Comparison of ENCODE assay signal across 9 mouse cellular contexts in the genomic region with DNA sequence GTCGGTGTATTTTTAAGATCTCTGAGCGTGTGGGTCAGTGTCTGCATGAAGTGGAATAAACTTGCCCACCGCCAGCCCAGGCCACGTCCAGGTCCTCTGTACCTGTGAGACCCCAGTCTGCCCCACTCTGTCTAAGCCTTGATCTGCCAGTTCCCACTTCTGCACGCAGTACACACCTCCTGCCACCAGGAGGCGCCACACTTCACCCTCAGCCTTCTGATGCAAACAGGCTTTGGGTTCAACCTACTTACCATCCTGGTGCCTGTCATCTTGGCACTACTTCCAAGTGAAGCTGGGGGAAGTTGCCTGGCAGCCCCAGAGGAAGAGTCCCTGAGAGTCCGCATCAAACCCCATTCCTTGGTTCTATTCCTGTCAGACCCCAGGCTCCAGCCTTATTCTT. TPM values are rescaled to one million over a fixed set of nuclear protein-coding genes. Genes with fewer than 3 reads are reported as not detected.
DNase-seq lines count a peak whose midpoint lies in the region; ATAC-seq and TF ChIP-seq lines count a peak whose summit lies in the region.
"Had no signal": no experiment of that assay in that cellular context is flagged by ENCODE, and none has a peak within 500 bp of the region (broad histone marks: within the 10 kb centered on the region; RNA-seq: fewer than 3 reads in every experiment).

No protein-coding gene starts in this region.

- WGBS in hindbrain, embryonic 11.5 days = 54% methylated on average over 7 of the region's 7 CpGs
- WGBS in hindbrain, embryonic 13.5 days = 59% methylated on average over 7 of the region's 7 CpGs

- H3K4me1 ChIP-seq in hindbrain, embryonic 11.5 days (replicated peaks; ENCODE audit: control insufficient read depth, insufficient read depth, low read length) = no peaks in the 10 kb centered on the region
- H3K4me1 ChIP-seq in hindbrain, embryonic 13.5 days (replicated peaks) = no peaks in the 10 kb centered on the region
- peaks cover 8% of the 10 kb centered on the region for H3K4me1 ChIP-seq in G1E (ENCODE audit: insufficient read depth, low read depth, low read length)
- H3K4me1 ChIP-seq: embryonic facial prominence, embryonic 13.5 days had no signal

- no peaks in the 10 kb centered on the region for H3K9me3 ChIP-seq in hindbrain, embryonic 11.5 days (ENCODE audit: control insufficient read depth, low read length)
- no peaks in the 10 kb centered on the region for H3K9me3 ChIP-seq in hindbrain, embryonic 13.5 days
- H3K9me3 ChIP-seq in G1E (replicated peaks) = 0 out of 2 replicates have a peak, but pooled peaks cover 2% of the 10 kb centered on the region

- H3K4me2 ChIP-seq in hindbrain, embryonic 11.5 days (replicated peaks; ENCODE audit: low read depth, low read length) = no peak overlapping the region
- H3K4me2 ChIP-seq in hindbrain, embryonic 13.5 days = no peak overlapping the region
- H3K4me2 ChIP-seq: embryonic facial prominence, embryonic 13.5 days had no signal

- peaks cover 7% of the 10 kb centered on the region; the same call in 1 of the 2 replicates for H3K36me3 ChIP-seq in hindbrain, embryonic 11.5 days (ENCODE audit: control insufficient read depth, insufficient read depth, low read length)
- peaks cover 51% of the 10 kb centered on the region for H3K36me3 ChIP-seq in hindbrain, embryonic 13.5 days
- H3K36me3 ChIP-seq in G1E (replicated peaks) = peaks cover 57% of the 10 kb centered on the region

- H3K27me3 ChIP-seq in hindbrain, embryonic 11.5 days (ENCODE audit: control insufficient read depth, insufficient read depth, low read length) = no peaks in the 10 kb centered on the region
- peaks cover 2% of the 10 kb centered on the region; the same call in 1 of the 2 replicates for H3K27me3 ChIP-seq in hindbrain, embryonic 13.5 days
- H3K27me3 ChIP-seq in G1E (ENCODE audit: insufficient read depth, low read length) = peaks cover 14% of the 10 kb centered on the region; the same call in 1 of the 2 replicates
- H3K27me3 ChIP-seq: embryonic facial prominence, embryonic 13.5 days had no signal

- TF ChIP-seq CTCF in G1E (IDR thresholded peaks at IDR 0.05; ENCODE audit: low read depth, low read length) = peak; percentile 99

- no peak for ATAC-seq in hindbrain, embryonic 11.5 days (ENCODE audit: low FRiP score)
- no peak for ATAC-seq in hindbrain, embryonic 13.5 days (ENCODE audit: low FRiP score)
- ATAC-seq in G1E (ENCODE audit: extremely low read depth, insufficient number of reproducible peaks, low FRiP score, poor library complexity, severe bottlenecking) = no peak

- peak; percentile 79 for DNase-seq in hindbrain, embryonic 11.5 days (ENCODE audit: low spot score)
- peak; percentile 57 for DNase-seq in G1E (ENCODE audit: low spot score)
- DNase-seq in cerebellum, adult 9-11 months = peak; percentile 88
- peak; percentile 55 to 68 for DNase-seq in heart, adult 9 months (ENCODE audit: low spot score in 2 of 2)
- peak; percentile 36 to 52 for DNase-seq in left cerebral cortex, adult 8-10 months (ENCODE audit: low spot score in 2 of 2)
- DNase-seq in monocyte, adult 2 months (ENCODE audit: low read depth in 1 of 2, low spot score in 2 of 2) = peak; percentile 59 to 78
- DNase-seq in thymus, postnatal 0 days (ENCODE audit: low spot score) = peak; percentile 83

- H3K27ac ChIP-seq in hindbrain, embryonic 11.5 days (ENCODE audit: low read depth, low read length) = no peak overlapping the region
- H3K27ac ChIP-seq in hindbrain, embryonic 13.5 days = no peak overlapping the region
- H3K27ac ChIP-seq: embryonic facial prominence, embryonic 13.5 days had no signal

- no peak overlapping the region for H3K9ac ChIP-seq in hindbrain, embryonic 11.5 days (ENCODE audit: low read depth, low read length)
- no peak overlapping the region for H3K9ac ChIP-seq in hindbrain, embryonic 13.5 days
- H3K9ac ChIP-seq: embryonic facial prominence, embryonic 13.5 days had no signal

- H3K4me3 ChIP-seq in hindbrain, embryonic 11.5 days (ENCODE audit: low read depth, low read length) = no peak overlapping the region
- H3K4me3 ChIP-seq in hindbrain, embryonic 13.5 days = no peak overlapping the region
- H3K4me3 ChIP-seq in G1E (ENCODE audit: low read depth, low read length) = no peak overlapping the region
- H3K4me3 ChIP-seq: embryonic facial prominence, embryonic 13.5 days had no signal

RNA-seq across cellular contexts. Expression of gene Ehd1, which starts 14.3 kb away (rescaled TPM):
- polyA plus RNA-seq in hindbrain, embryonic 11.5 days (2014; fragmentation: Nextera tagmentation; extraction: Ambion mirVana) = 62.6 and 67.4 TPM in 2 replicates
- 86.8 and 96.4 TPM in 2 replicates for polyA plus RNA-seq in hindbrain, embryonic 13.5 days (2015; fragmentation: Nextera tagmentation; extraction: Ambion mirVana)
- 18.0 and 18.7 TPM in 2 replicates for total RNA-seq in G1E (2014; fragmentation: Nextera tagmentation)
- 22.0 and 23.3 TPM in 2 replicates for total RNA-seq in G1E (2017)
- polyA plus RNA-seq in G1E (2012) = 132 and 135 TPM in 2 replicates
- total RNA-seq in left cerebral cortex, adult 8-10 months (2022) = 10 to 100 TPM; 31.0 to 36.8 (median 35.8) TPM
- 29.5 and 29.9 TPM in 2 replicates for polyA plus RNA-seq in thymus, postnatal 0 days (2015; fragmentation: Nextera tagmentation; extraction: Ambion mirVana)

RNA-seq across cellular contexts. Expression of gene Atg2a, which starts 20.8 kb away (rescaled TPM):
- polyA plus RNA-seq in hindbrain, embryonic 11.5 days (2014; fragmentation: Nextera tagmentation; extraction: Ambion mirVana) = 7.0 and 8.1 TPM in 2 replicates
- polyA plus RNA-seq in hindbrain, embryonic 13.5 days (2015; fragmentation: Nextera tagmentation; extraction: Ambion mirVana) = 11.6 and 11.7 TPM in 2 replicates
- 18.4 and 31.8 TPM in 2 replicates for total RNA-seq in G1E (2014; fragmentation: Nextera tagmentation)
- total RNA-seq in G1E (2017) = 7.0 and 9.4 TPM in 2 replicates
- polyA plus RNA-seq in G1E (2012) = 44.4 and 45.0 TPM in 2 replicates
- 10 to 100 TPM; 31.8 to 35.7 (median 35.4) TPM for total RNA-seq in left cerebral cortex, adult 8-10 months (2022)
- polyA plus RNA-seq in thymus, postnatal 0 days (2015; fragmentation: Nextera tagmentation; extraction: Ambion mirVana) = 5.6 and 6.5 TPM in 2 replicates

RNA-seq across cellular contexts. Expression of gene Ppp2r5b, which starts 26.6 kb away (rescaled TPM):
- 42.1 and 46.8 TPM in 2 replicates for polyA plus RNA-seq in hindbrain, embryonic 11.5 days (2014; fragmentation: Nextera tagmentation; extraction: Ambion mirVana)
- 93.8 and 98.3 TPM in 2 replicates for polyA plus RNA-seq in hindbrain, embryonic 13.5 days (2015; fragmentation: Nextera tagmentation; extraction: Ambion mirVana)
- total RNA-seq in G1E (2014; fragmentation: Nextera tagmentation) = 3.4 and 9.0 TPM in 2 replicates
- total RNA-seq in G1E (2017) = 5.6 and 6.0 TPM in 2 replicates
- polyA plus RNA-seq in G1E (2012) = 7.1 and 8.9 TPM in 2 replicates
- 100 to 1,000 TPM; 148 to 158 (median 153) TPM for total RNA-seq in left cerebral cortex, adult 8-10 months (2022)
- polyA plus RNA-seq in thymus, postnatal 0 days (2015; fragmentation: Nextera tagmentation; extraction: Ambion mirVana) = 8.9 TPM in 2 replicates

RNA-seq across cellular contexts. Expression of gene Gpha2, which starts 36.0 kb away (rescaled TPM):
- polyA plus RNA-seq in hindbrain, embryonic 11.5 days (2014; fragmentation: Nextera tagmentation; extraction: Ambion mirVana) = 0.71 and 0.98 TPM in 2 replicates
- 0.27 TPM in 1 of 2 replicates, not detected in the other for polyA plus RNA-seq in hindbrain, embryonic 13.5 days (2015; fragmentation: Nextera tagmentation; extraction: Ambion mirVana)
- total RNA-seq in G1E (2014; fragmentation: Nextera tagmentation) (not detected in 2 replicates), G1E (2017) (not detected in 2 replicates)
- not detected in 2 replicates for polyA plus RNA-seq in G1E (2012)
- not detected for total RNA-seq in left cerebral cortex, adult 8-10 months (2022)
- 3.6 and 4.0 TPM in 2 replicates for polyA plus RNA-seq in thymus, postnatal 0 days (2015; fragmentation: Nextera tagmentation; extraction: Ambion mirVana)

RNA-seq across cellular contexts. Expression of gene Cdc42bpg, which starts 44.0 kb away (rescaled TPM):
- polyA plus RNA-seq in hindbrain, embryonic 11.5 days (2014; fragmentation: Nextera tagmentation; extraction: Ambion mirVana) = 0.50 and 0.82 TPM in 2 replicates
- 0.42 and 0.48 TPM in 2 replicates for polyA plus RNA-seq in hindbrain, embryonic 13.5 days (2015; fragmentation: Nextera tagmentation; extraction: Ambion mirVana)
- total RNA-seq in G1E (2014; fragmentation: Nextera tagmentation) (5.0 and 7.6 TPM in 2 replicates), G1E (2017) (2.0 and 2.4 TPM in 2 replicates)
- 14.1 and 15.4 TPM in 2 replicates for polyA plus RNA-seq in G1E (2012)
- 1 to 10 TPM; 5.4 to 7.4 (median 5.5) TPM for total RNA-seq in left cerebral cortex, adult 8-10 months (2022)
- 0.37 and 0.52 TPM in 2 replicates for polyA plus RNA-seq in thymus, postnatal 0 days (2015; fragmentation: Nextera tagmentation; extraction: Ambion mirVana)
